Mouse (Mus musculus): ENCODE measurements around the gene Cd38.
"Not testable (repeated sequence)": the region's sequence is repeated elsewhere in the genome, so short reads cannot be mapped to it uniquely, and the experiment has no call there.

Gene Cd38

GRCm38 (mm10) chr5:43859663-43860062 lies 8.7 kb upstream of the Cd38 start:
- no peak for DNase-seq (ENCODE audit: low spot score in 2 of 2)

GRCm38 (mm10) chr5:43860096-43860495 lies 8.3 kb upstream of the Cd38 start:
- no peak for DNase-seq (ENCODE audit: low spot score in 2 of 2)

- no peak for DNase-seq (ENCODE audit: low spot score in 2 of 2)
Observed at GRCm38 (mm10) chr5:43860670-43861431, 7.5 kb upstream of the Cd38 start.

GRCm38 (mm10) chr5:43863642-43864041 lies 4.7 kb upstream of the Cd38 start:
- no peak for DNase-seq (ENCODE audit: low spot score in 2 of 2)

GRCm38 (mm10) chr5:43865316-43865715 lies 3.0 kb upstream of the Cd38 start:
- DNase-seq (ENCODE audit: low spot score in 2 of 2) = no peak

GRCm38 (mm10) chr5:43868711-43869600 lies 603 bp downstream of the Cd38 start:
- peak in 1 of 2 experiments; percentile 9 for DNase-seq (ENCODE audit: low spot score in 2 of 2)

- no peak for DNase-seq (ENCODE audit: low spot score in 2 of 2)
Observed at GRCm38 (mm10) chr5:43871845-43872244, 3.5 kb downstream of the Cd38 start.

- no peak for DNase-seq (ENCODE audit: low spot score in 2 of 2)
Observed at GRCm38 (mm10) chr5:43872652-43873051, 4.3 kb downstream of the Cd38 start.

- no peak for DNase-seq (ENCODE audit: low spot score in 2 of 2)
Observed at GRCm38 (mm10) chr5:43882034-43882433, 13.7 kb downstream of the Cd38 start.

- DNase-seq (ENCODE audit: low spot score in 2 of 2) = no peak
Observed at GRCm38 (mm10) chr5:43885060-43885820, 16.9 kb downstream of the Cd38 start.

- peak in 1 of 2 experiments; percentile 16 for DNase-seq (ENCODE audit: low spot score in 2 of 2)
Observed at GRCm38 (mm10) chr5:43892386-43892785, 24.0 kb downstream of the Cd38 start.

GRCm38 (mm10) chr5:43894113-43894512 lies 25.8 kb downstream of the Cd38 start:
- DNase-seq (ENCODE audit: low spot score in 2 of 2) = no peak

GRCm38 (mm10) chr5:43895931-43896330 lies 27.6 kb downstream of the Cd38 start:
- DNase-seq (ENCODE audit: low spot score in 2 of 2) = no peak

- no peak for DNase-seq (ENCODE audit: low spot score in 2 of 2)
Observed at GRCm38 (mm10) chr5:43904685-43905084, 36.3 kb downstream of the Cd38 start.

GRCm38 (mm10) chr5:43909213-43909612 lies 40.9 kb downstream of the Cd38 start:
- no peak for DNase-seq (ENCODE audit: low spot score in 2 of 2)

- DNase-seq (ENCODE audit: low spot score in 2 of 2) = no peak
Observed at GRCm38 (mm10) chr5:43910006-43910405, 41.7 kb downstream of the Cd38 start.

- DNase-seq (ENCODE audit: low spot score in 2 of 2) = not testable (repeated sequence)
Observed at GRCm38 (mm10) chr5:43912844-43913243, 44.5 kb downstream of the Cd38 start, which contains the start of gene Gm7879. Gene Gm7879, plus strand, starts transcription at chr5:43913144.

GRCm38 (mm10) chr5:43915261-43915886 lies 47.0 kb downstream of the Cd38 start:
- DNase-seq (ENCODE audit: low spot score in 2 of 2) = no peak

- DNase-seq (ENCODE audit: low spot score in 2 of 2) = no peak
Observed at GRCm38 (mm10) chr5:43921877-43922276, 53.5 kb downstream of the Cd38 start.

GRCm38 (mm10) chr5:43923933-43924332 lies 55.6 kb downstream of the Cd38 start:
- DNase-seq (ENCODE audit: low spot score in 2 of 2) = peak in 1 of 2 experiments; percentile 18

GRCm38 (mm10) chr5:43927729-43928128 lies 59.4 kb downstream of the Cd38 start:
- DNase-seq (ENCODE audit: low spot score in 2 of 2) = no peak
